Mouse (Mus musculus): Measurements from ENCODE around the gene Zfp65.
"Not testable (repeated sequence)": the region's sequence is repeated elsewhere in the genome, so short reads cannot be mapped to it uniquely, and the experiment has no call there.

The Zfp65 gene

GRCm38 (mm10) chr13:67728641-67729318 lies at the start of gene Zfp65:
Gene Zfp65, minus strand, starts transcription at chr13:67729173.
- in situ Hi-C loops (cut with MboI; ENCODE audit: low sequenced_read_pairs), result no loop called here

- in situ Hi-C loops (cut with MboI; ENCODE audit: low sequenced_read_pairs), result no loop called here
These were observed 34.2 kb upstream of the Zfp65 start for GRCm38 (mm10) chr13:67763031-67763768.

GRCm38 (mm10) chr13:67759966-67760365 lies 31.0 kb upstream of the Zfp65 start:
- in situ Hi-C loops (cut with MboI; ENCODE audit: low sequenced_read_pairs), result no loop called here

- in situ Hi-C loops (cut with MboI; ENCODE audit: low sequenced_read_pairs), result no loop called here
These were observed 26.8 kb upstream of the Zfp65 start for GRCm38 (mm10) chr13:67755761-67756160.

- in situ Hi-C loops (cut with MboI; ENCODE audit: low sequenced_read_pairs), result no loop called here
These were observed 25.6 kb upstream of the Zfp65 start, which contains the start of gene Zfp85 for GRCm38 (mm10) chr13:67754333-67755306. Gene Zfp85, minus strand, starts transcription at chr13:67755228.

GRCm38 (mm10) chr13:67743896-67744295 lies 14.9 kb upstream of the Zfp65 start:
- in situ Hi-C loops (cut with MboI; ENCODE audit: low sequenced_read_pairs), result no loop called here

GRCm38 (mm10) chr13:67742941-67743340 lies 14.0 kb upstream of the Zfp65 start:
- in situ Hi-C loops (cut with MboI; ENCODE audit: low sequenced_read_pairs), result no loop called here

- in situ Hi-C loops (cut with MboI; ENCODE audit: low sequenced_read_pairs), result not testable (repeated sequence)
These were observed 5.4 kb upstream of the Zfp65 start for GRCm38 (mm10) chr13:67734391-67734790.

- in situ Hi-C loops (cut with MboI; ENCODE audit: low sequenced_read_pairs), result not testable (repeated sequence)
These were observed 468 bp upstream of the Zfp65 start for GRCm38 (mm10) chr13:67729441-67729840.

- in situ Hi-C loops (cut with MboI; ENCODE audit: low sequenced_read_pairs), result no loop called here
These were observed 867 bp downstream of the Zfp65 start for GRCm38 (mm10) chr13:67728106-67728505.

- in situ Hi-C loops (cut with MboI; ENCODE audit: low sequenced_read_pairs), result not testable (repeated sequence)
These were observed 3.6 kb downstream of the Zfp65 start for GRCm38 (mm10) chr13:67725331-67725730.

- in situ Hi-C loops (cut with MboI; ENCODE audit: low sequenced_read_pairs), result no loop called here
These were observed 5.0 kb downstream of the Zfp65 start for GRCm38 (mm10) chr13:67723848-67724479.

- in situ Hi-C loops (cut with MboI; ENCODE audit: low sequenced_read_pairs), result loop anchor here (10.0 kb wide), 1 partner anchor 52 kb away; the partner anchor contains the start of genes Gm49345 and Zfp729a
These were observed 42.0 kb downstream of the Zfp65 start, which contains the start of gene Zfp738 for GRCm38 (mm10) chr13:67686971-67687370. Gene Zfp738, minus strand, starts transcription at chr13:67687071.

GRCm38 (mm10) chr13:67683841-67684240 lies 45.1 kb downstream of the Zfp65 start:
- in situ Hi-C loops (cut with MboI; ENCODE audit: low sequenced_read_pairs), result loop anchor here (10.0 kb wide), 1 partner anchor 49 kb away; the partner anchor contains the start of genes Gm49345 and Zfp729a

GRCm38 (mm10) chr13:67682959-67683735 lies 45.8 kb downstream of the Zfp65 start:
- in situ Hi-C loops (cut with MboI; ENCODE audit: low sequenced_read_pairs), result loop anchor here (10.0 kb wide), 1 partner anchor 48 kb away; the partner anchor contains the start of genes Gm49345 and Zfp729a

GRCm38 (mm10) chr13:67674902-67675301 lies 54.1 kb downstream of the Zfp65 start:
- in situ Hi-C loops (cut with MboI; ENCODE audit: low sequenced_read_pairs), result no loop called here
